Mouse (Mus musculus) spleen, postnatal 10 days (tissue): ENCODE measurements around the gene Ugt1a6a.

Source experiments
- DNase-seq, 2 experiments: peaks; one replicate each; pipeline ENCODE4 v3.0.0; 2021 to 2022; ENCODE audit warnings: low spot score in 2 of 2

Ugt1a6a gene

DNA sequence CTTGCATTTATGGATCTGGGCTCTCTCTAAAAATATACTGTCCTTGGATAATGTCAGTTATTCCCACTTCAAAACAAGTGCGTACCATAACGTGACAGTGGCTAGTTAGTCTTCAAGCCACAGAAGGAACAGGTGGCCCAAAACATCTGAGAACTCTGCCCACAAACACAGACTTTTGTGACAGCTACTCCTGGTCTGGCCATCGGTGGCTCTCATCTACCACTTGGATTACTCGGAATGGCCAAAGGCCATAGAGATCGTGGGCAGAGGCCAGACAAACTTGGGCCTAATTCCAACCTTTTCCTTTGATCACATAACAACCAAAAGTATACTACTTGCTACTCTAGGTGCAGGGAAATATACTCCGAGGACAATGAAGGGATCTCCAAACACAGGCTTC is 133.5 kb downstream of the Ugt1a6a start:
- no peak for DNase-seq
